Mouse (Mus musculus) myocyte (in vitro differentiated cells): ENCODE measurements around the gene Hfe. TPM values are rescaled to one million over a fixed set of nuclear protein-coding genes. Genes with fewer than 3 reads are reported as not detected.

ENCODE experiments used
- H3K27me3 ChIP-seq: one replicate; pipeline ENCODE4 v1.6.1; 2011; ENCODE audit not compliant: control insufficient read depth, insufficient read depth, insufficient read length
- H3K36me3 ChIP-seq: one replicate; pipeline ENCODE4 v1.6.1; 2011; ENCODE audit not compliant: control insufficient read depth, insufficient read depth
- H3K4me2 ChIP-seq: one replicate; pipeline ENCODE4 v1.6.1; 2011; ENCODE audit warnings: low read depth, control low read depth
- H3K4me3 ChIP-seq: one replicate; pipeline ENCODE4 v1.5.1; 2011; ENCODE audit warnings: mild to moderate bottlenecking, control low read depth, moderate library complexity
- H3K79me2 ChIP-seq: one replicate; pipeline ENCODE4 v1.6.1; 2011; ENCODE audit not compliant: control insufficient read depth, insufficient read depth
- H3ac ChIP-seq: one replicate; pipeline ENCODE4 v1.6.1; 2011; ENCODE audit not compliant: control insufficient read depth, insufficient read length
- CEBPB ChIP-seq: IDR thresholded peaks from 2 replicates; pipeline ENCODE4 v1.6.1; 2011; ENCODE audit warnings: mild to moderate bottlenecking, moderate library complexity; ENCODE audit not compliant: poor library complexity, insufficient read depth, severe bottlenecking
- E2F4 ChIP-seq: IDR thresholded peaks from one replicate; pipeline ENCODE4 v1.6.1; 2011; ENCODE audit warnings: mild to moderate bottlenecking, control low read depth, moderate library complexity; ENCODE audit not compliant: insufficient read depth
- MAX ChIP-seq: IDR thresholded peaks from one replicate; pipeline ENCODE4 v1.6.1; 2011; ENCODE audit warnings: low read depth, mild to moderate bottlenecking, control low read depth
- MYOD1 ChIP-seq, 3 experiments: IDR thresholded peaks; one replicate each; pipeline ENCODE4 v1.6.1; 2011; ENCODE audit warnings: control low read depth in 2 of 3, low read depth in 2 of 3, mild to moderate bottlenecking in 2 of 3, moderate library complexity in 1 of 3; ENCODE audit not compliant: insufficient read length in 2 of 3, control insufficient read depth in 1 of 3
- MYOG ChIP-seq, 3 experiments: IDR thresholded peaks; one replicate each; pipeline ENCODE4 v1.6.1; 2011; ENCODE audit warnings: control low read depth in 2 of 3, low read depth in 2 of 3, mild to moderate bottlenecking in 2 of 3; ENCODE audit not compliant: insufficient read length in 2 of 3, control insufficient read depth in 1 of 3, insufficient read depth in 1 of 3
- POLR2A ChIP-seq: IDR thresholded peaks from one replicate; pipeline ENCODE4 v1.6.1; 2011; ENCODE audit warnings: low read depth, mild to moderate bottlenecking, control low read depth, moderate library complexity; ENCODE audit not compliant: insufficient read length
- POLR2AphosphoS2 ChIP-seq: IDR thresholded peaks from one replicate; pipeline ENCODE4 v1.6.1; 2011; ENCODE audit warnings: low read depth, control low read depth; ENCODE audit not compliant: insufficient read length
- REST ChIP-seq: IDR thresholded peaks from one replicate; pipeline ENCODE4 v1.6.1; 2011; ENCODE audit warnings: mild to moderate bottlenecking, control low read depth, moderate library complexity; ENCODE audit not compliant: insufficient read depth, insufficient read length
- SRF ChIP-seq: IDR thresholded peaks from one replicate; pipeline ENCODE4 v1.6.1; 2011; ENCODE audit warnings: low read depth; ENCODE audit not compliant: control insufficient read depth, insufficient read length
- TCF12 ChIP-seq: IDR thresholded peaks from one replicate; pipeline ENCODE4 v1.6.1; 2011; ENCODE audit warnings: mild to moderate bottlenecking, control low read depth; ENCODE audit not compliant: poor library complexity, insufficient read depth, severe bottlenecking
- TCF3 ChIP-seq: IDR thresholded peaks from one replicate; pipeline ENCODE4 v1.6.1; 2011; ENCODE audit warnings: low read depth, control low read depth; ENCODE audit not compliant: insufficient read length
- USF1 ChIP-seq: IDR thresholded peaks from one replicate; pipeline ENCODE4 v1.6.1; 2011; ENCODE audit warnings: low read depth, mild to moderate bottlenecking, control low read depth, moderate library complexity
- polyA plus RNA-seq: library from polyadenylated mRNA; unstranded; fragments of >200 nt; fragmentation: generic; extraction: Trizol; gene quantifications from one replicate; pipeline ENCODE4 v1.2.1, GENCODE M21; 2012; ENCODE audit warnings: missing spikeins

Gene Hfe
- polyA plus RNA-seq, 1 experiment: 5.1 TPM

GRCm38 (mm10) chr13:23688956-23689355 is 21.7 kb downstream of the Hfe start:
- Histone ChIP-seq H3K4me2 (no peak overlapping the region), H3K4me3 (no peak overlapping the region), H3K36me3 (peaks cover 5% of the 10 kb centered on the region), H3ac (no peak overlapping the region), H3K27me3 (no peaks in the 10 kb centered on the region), H3K79me2 (peaks cover 23% of the 10 kb centered on the region)
- no peak for TF ChIP-seq REST
- no peak for TF ChIP-seq CEBPB
- no peak for TF ChIP-seq USF1
- TF ChIP-seq TCF12: no peak
- no peak for TF ChIP-seq MYOG (IDR thresholded peaks at IDR 0.05; ENCODE audit: control insufficient read depth in 1 of 3, insufficient read depth in 1 of 3, insufficient read length in 2 of 3, low read depth in 2 of 3)
- TF ChIP-seq SRF: no peak
- no peak for TF ChIP-seq POLR2A
- TF ChIP-seq MAX: no peak

DNA sequence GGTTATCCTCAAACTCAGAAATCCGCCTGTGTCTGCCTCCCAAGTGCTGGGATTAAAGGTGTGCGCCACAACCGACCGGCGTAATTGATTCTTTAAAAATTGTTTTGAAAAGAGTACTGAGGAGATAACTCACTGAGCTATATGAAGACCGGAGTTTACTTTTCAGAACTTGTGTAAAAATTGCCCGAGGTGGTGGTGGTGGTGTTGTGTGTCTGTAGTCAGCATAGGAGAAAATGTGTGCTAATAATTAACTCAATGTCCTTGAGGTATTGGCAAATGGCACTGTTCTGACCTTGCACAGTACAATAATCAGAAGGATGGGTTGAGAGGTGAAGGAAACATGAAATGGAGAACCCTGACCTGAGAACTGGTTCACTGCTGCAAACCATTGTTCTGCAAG is 22.7 kb downstream of the Hfe start:
- no peak for TF ChIP-seq E2F4
- no peak for TF ChIP-seq MAX
- no peak for TF ChIP-seq REST
- no peak for TF ChIP-seq USF1
- TF ChIP-seq POLR2A: no peak
- no peak for TF ChIP-seq TCF3
- no peak for TF ChIP-seq TCF12
- no peak for TF ChIP-seq MYOD1 (IDR thresholded peaks at IDR 0.05; ENCODE audit: control insufficient read depth in 1 of 3, insufficient read length in 2 of 3, low read depth in 2 of 3)
- TF ChIP-seq MYOG (IDR thresholded peaks at IDR 0.05; ENCODE audit: control insufficient read depth in 1 of 3, insufficient read depth in 1 of 3, insufficient read length in 2 of 3, low read depth in 2 of 3): no peak
- no peak for TF ChIP-seq CEBPB
- TF ChIP-seq SRF: no peak
- TF ChIP-seq POLR2AphosphoS2: no peak
- Histone ChIP-seq H3K36me3 (peaks cover 5% of the 10 kb centered on the region), H3K4me2 (no peak overlapping the region), H3K4me3 (no peak overlapping the region), H3K79me2 (peaks cover 23% of the 10 kb centered on the region), H3ac (no peak overlapping the region), H3K27me3 (no peaks in the 10 kb centered on the region)

DNA sequence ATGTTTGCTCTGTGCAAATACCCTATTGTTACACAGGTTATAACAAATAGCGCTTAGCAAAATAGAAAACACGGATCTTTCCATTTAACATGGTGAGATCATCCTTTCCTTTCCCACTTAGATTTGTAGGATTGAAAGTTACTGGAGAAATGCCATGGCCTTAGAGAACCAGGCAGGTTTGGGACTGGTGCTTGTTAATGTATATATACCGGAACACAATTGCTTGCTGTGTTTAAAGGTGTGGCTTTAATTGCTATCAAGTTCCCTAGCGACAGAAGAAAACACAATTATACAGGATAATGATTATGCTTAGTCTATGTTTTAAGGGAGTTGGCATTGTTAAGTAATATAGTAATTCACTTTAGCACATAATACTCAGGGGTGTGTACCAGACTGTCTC is 23.5 kb downstream of the Hfe start:
- Histone ChIP-seq H3K79me2 (peaks cover 23% of the 10 kb centered on the region), H3K4me3 (no peak overlapping the region), H3K36me3 (peaks cover 5% of the 10 kb centered on the region), H3K4me2 (peak overlapping the region; percentile 39), H3K27me3 (no peaks in the 10 kb centered on the region), H3ac (no peak overlapping the region)
- TF ChIP-seq POLR2AphosphoS2: no peak
- TF ChIP-seq TCF3: no peak
- no peak for TF ChIP-seq MAX
- no peak for TF ChIP-seq USF1
- TF ChIP-seq CEBPB: no peak
- no peak for TF ChIP-seq REST
- TF ChIP-seq TCF12: no peak
- TF ChIP-seq SRF: no peak
- no peak for TF ChIP-seq POLR2A
- no peak for TF ChIP-seq E2F4
- TF ChIP-seq MYOD1 (IDR thresholded peaks at IDR 0.05; ENCODE audit: control insufficient read depth in 1 of 3, insufficient read length in 2 of 3, low read depth in 2 of 3): no peak
- no peak for TF ChIP-seq MYOG (IDR thresholded peaks at IDR 0.05; ENCODE audit: control insufficient read depth in 1 of 3, insufficient read depth in 1 of 3, insufficient read length in 2 of 3, low read depth in 2 of 3)

DNA sequence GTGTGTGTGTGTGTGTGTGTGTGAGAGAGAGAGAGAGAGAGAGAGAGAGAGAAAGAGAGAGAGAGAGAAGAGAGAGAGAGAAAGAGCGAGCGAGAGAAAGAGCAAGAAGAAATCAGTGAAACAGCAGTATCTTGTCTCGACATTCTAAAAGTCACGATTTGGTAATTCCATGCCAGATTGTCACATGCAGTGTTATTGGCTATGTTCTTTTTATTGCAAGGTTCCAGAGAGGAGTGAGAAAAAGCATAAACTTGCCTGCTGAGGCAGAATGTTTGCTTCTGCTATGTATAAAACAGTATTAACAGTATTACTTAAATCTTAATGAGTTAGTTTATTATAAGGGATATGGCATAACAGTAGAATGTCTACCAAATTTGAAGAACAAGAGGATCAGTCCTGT is 24.7 kb downstream of the Hfe start:
- Histone ChIP-seq H3K79me2 (peaks cover 23% of the 10 kb centered on the region), H3K4me3 (peak overlapping the region; percentile 43), H3ac (no peak overlapping the region), H3K36me3 (no peaks in the 10 kb centered on the region), H3K27me3 (no peaks in the 10 kb centered on the region), H3K4me2 (peak overlapping the region; percentile 83)
- no peak for TF ChIP-seq POLR2A
- no peak for TF ChIP-seq MYOG (IDR thresholded peaks at IDR 0.05; ENCODE audit: control insufficient read depth in 1 of 3, insufficient read depth in 1 of 3, insufficient read length in 2 of 3, low read depth in 2 of 3)

DNA sequence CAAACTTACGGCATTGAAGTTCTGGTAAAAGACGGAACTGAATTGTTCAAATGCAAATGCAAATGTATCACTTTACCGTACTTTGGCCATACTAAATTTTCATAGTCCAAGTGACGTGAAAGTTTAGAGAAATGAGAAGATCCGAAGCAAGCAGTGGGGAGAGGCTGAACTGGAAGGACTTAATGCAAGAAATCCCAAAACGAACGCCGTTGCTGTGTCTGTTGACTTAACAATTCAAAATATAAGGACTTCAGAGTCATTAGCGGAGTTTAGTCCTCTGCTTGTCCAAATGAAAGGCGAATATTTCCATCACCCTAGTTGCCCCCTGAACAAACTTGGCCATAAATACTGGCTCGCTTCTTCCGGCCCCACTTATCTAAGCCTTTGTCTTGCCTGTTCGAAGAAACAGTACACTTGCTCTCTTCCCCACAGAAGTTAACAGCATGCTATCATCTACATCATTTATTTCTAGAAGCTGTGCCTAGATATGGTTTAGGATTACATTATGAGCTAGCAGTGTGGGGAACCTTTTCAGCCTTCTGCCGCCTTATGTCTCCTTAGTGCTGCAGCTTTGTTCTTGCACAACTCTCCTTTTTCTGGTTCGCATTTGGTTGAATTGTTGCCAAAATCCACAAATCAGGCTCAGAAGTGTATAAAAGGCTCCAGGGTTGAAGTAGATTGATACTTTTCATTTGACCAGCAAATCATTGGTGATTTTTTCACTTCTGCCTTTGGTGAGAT is 25.4 kb downstream of the Hfe start:
- Histone ChIP-seq H3K36me3 (no peaks in the 10 kb centered on the region), H3K79me2 (peaks cover 23% of the 10 kb centered on the region), H3K4me2 (peak overlapping the region; percentile 83), H3ac (no peak overlapping the region), H3K27me3 (no peaks in the 10 kb centered on the region), H3K4me3 (peak overlapping the region; percentile 43)
- TF ChIP-seq CEBPB (peak; percentile 71; the same call in 1 of the 2 replicates), POLR2AphosphoS2 (peak; percentile 17), SRF (no peak)
